Mouse (Mus musculus) splenic B cell, adult 2 months (primary cell): ENCODE results near the gene Ccl17.

Source experiments
- DNase-seq: peaks from one replicate; pipeline ENCODE4 v3.0.0-alpha.2; 2011; ENCODE audit warnings: low read depth, low spot score
- H3K27me3 ChIP-seq: 2 replicates; pipeline ENCODE4 v1.6.1; 2012; ENCODE audit warnings: mild to moderate bottlenecking, low read length, moderate library complexity, mixed read lengths; ENCODE audit not compliant: control insufficient read depth, poor library complexity, insufficient read depth, severe bottlenecking
- H3K36me3 ChIP-seq: 2 replicates; pipeline ENCODE4 v1.6.1; 2012; ENCODE audit warnings: mild to moderate bottlenecking, low read length, moderate library complexity, mixed read lengths; ENCODE audit not compliant: control insufficient read depth, poor library complexity, insufficient read depth, severe bottlenecking

Ccl17 gene

DNA sequence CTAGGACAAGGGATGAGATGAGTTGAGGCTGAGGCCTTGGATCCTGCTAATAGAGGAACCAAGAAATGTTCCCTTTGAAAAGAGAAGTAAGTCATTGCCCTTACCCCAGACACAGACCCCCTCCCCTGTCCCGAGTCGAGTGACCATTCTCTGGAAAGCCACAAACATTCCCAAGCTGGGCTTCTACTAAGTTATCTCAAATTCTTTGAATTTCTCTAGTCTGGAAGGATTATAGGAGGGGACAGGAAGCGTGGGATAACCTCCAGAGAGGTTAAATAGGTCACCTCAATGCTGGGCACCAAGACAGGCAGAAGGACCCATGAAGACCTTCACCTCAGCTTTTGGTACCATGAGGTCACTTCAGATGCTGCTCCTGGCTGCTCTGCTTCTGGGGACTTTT, at the start of gene Ccl17:
Ccl17 (plus strand) TSS at position 301 of the 400 bp plus-strand sequence.
- Histone ChIP-seq H3K36me3 (no peaks in the 10 kb centered on the region), H3K27me3 (no peaks in the 10 kb centered on the region)
- DNase-seq: no peak

DNA sequence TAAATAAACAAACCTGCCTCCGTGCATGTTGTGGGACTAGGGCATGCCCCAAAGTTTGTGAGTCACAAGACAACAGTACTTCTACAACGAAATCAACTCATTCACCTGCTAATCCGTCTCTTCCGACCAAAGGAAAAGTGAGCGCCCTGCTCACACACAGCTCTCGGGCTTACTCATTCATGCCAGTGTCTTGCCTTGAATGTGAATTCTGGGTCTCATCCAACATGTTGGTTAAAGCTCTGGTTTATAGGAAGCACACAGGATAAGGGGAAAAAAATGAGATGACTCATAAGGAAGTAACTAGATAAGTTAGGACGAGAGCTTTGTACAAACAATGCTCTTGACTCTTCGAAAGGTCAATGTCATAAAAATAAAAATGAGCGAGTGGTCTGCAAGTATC, 43.2 kb upstream of the Ccl17 start:
- Histone ChIP-seq H3K27me3 (0 out of 2 replicates have a peak, but pooled peaks cover 2% of the 10 kb centered on the region), H3K36me3 (no peaks in the 10 kb centered on the region)
- DNase-seq: no peak

GRCm38 (mm10) chr8:94770945-94771344, 39.3 kb upstream of the Ccl17 start:
- Histone ChIP-seq H3K27me3 (0 out of 2 replicates have a peak, but pooled peaks cover 2% of the 10 kb centered on the region), H3K36me3 (no peaks in the 10 kb centered on the region)
- DNase-seq: no peak

DNA sequence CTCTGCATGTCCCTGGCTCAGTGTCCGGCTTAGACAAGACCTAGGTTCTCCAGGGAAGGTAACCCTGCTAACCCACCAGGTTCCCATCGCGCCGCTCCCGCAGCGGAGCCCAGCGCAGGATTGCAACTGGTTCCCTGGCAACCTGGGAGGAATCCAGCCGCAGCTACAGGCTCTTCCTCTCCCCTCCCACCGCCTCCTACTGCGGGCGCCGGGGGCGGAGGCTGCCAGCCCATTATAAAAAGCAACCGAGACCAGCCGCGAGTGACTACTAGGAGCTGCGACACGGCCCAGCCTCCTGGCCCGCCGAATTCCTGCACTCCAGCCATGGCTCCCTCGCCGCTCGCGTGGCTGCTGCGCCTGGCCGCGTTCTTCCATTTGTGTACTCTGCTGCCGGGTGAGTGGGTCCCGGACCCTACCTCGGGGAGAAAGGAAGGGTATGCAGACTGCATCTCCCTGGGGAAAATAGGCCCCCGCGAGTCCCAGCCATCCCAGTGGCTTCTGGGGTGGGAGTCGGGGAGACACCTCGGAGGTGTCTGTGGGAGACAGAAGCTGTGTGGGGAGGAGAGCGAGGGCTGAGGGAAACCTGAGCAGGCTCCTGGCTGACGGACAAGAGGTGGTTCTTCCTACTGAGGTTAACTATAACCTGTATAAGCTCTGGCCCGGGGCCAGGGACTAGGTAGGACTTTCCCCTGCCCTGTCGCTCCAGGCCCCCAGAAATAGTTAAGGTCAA, 38.1 kb upstream of the Ccl17 start, which contains the start of gene Cx3cl1:
Cx3cl1 (plus strand) TSS at position 69 of the 730 bp plus-strand sequence.
- DNase-seq: no peak
- Histone ChIP-seq H3K27me3 (0 out of 2 replicates have a peak, but pooled peaks cover 2% of the 10 kb centered on the region), H3K36me3 (no peaks in the 10 kb centered on the region)

GRCm38 (mm10) chr8:94773048-94773447, 37.2 kb upstream of the Ccl17 start:
- Histone ChIP-seq H3K27me3 (0 out of 2 replicates have a peak, but pooled peaks cover under 1% of the 10 kb centered on the region), H3K36me3 (no peaks in the 10 kb centered on the region)
- DNase-seq: no peak

GRCm38 (mm10) chr8:94773700-94774171, 36.5 kb upstream of the Ccl17 start:
- no peaks in the 10 kb centered on the region for H3K36me3 ChIP-seq
- no peaks in the 10 kb centered on the region for H3K27me3 ChIP-seq
- no peak for DNase-seq

GRCm38 (mm10) chr8:94774601-94775000, 35.7 kb upstream of the Ccl17 start:
- Histone ChIP-seq H3K27me3 (no peaks in the 10 kb centered on the region), H3K36me3 (no peaks in the 10 kb centered on the region)
- DNase-seq: no peak

DNA sequence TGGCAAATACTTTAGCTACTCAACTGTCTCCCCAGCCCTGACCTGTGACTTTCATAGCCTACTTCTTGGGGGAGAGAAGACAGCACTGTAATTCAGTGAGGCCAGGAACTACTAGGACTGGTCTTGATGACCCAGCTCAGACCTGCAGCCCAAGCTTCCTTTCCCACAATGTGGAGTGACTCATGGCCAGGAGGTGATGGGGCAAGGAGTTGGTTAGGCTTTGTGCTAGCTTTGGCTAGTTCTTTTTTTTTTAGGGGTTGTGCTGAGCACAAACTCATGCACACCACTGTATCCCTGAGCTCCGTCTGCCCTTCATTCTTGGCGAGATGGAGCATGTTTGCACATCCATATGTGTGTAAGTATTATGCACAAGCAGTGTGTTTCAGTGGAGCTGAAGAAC, 33.9 kb upstream of the Ccl17 start:
- H3K36me3 ChIP-seq: no peaks in the 10 kb centered on the region
- no peak for DNase-seq
- no peaks in the 10 kb centered on the region for H3K27me3 ChIP-seq

- no peaks in the 10 kb centered on the region for H3K27me3 ChIP-seq
- H3K36me3 ChIP-seq: no peaks in the 10 kb centered on the region
- no peak for DNase-seq
These were observed 32.2 kb upstream of the Ccl17 start for GRCm38 (mm10) chr8:94778036-94778435.

- no peaks in the 10 kb centered on the region for H3K27me3 ChIP-seq
- H3K36me3 ChIP-seq: no peaks in the 10 kb centered on the region
- DNase-seq: peak; percentile 14
These were observed 31.8 kb upstream of the Ccl17 start for GRCm38 (mm10) chr8:94778473-94778872.

DNA sequence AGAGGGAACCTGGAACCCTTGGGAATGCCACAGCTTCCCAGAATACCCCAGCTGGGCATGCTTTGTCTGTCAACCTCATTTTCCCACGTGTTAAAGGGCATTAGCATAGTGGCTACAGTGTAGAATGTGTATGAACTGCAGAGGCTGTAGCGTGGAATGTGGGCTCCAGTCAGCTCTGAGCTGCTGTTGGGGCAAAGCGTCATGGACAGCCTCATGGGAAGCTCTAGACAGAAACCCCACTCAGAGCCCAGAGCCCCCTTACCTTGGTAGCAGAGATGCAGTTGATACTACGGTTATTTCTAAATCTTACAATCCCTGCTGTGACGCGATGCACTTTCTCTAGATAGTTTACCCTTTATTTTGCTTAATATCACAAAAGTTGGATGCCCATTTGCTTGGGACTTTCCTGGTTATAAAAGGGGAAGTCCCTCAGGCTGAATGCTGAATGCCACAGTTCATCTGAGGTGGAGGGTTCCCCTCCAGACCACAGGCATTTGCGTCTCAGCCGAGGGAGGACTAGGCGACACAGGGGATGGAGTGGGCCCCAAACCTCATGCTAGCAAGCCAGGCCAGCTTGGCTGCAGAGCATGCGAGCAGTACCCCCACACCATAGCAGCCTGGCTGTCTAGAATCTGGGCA, 31.2 kb upstream of the Ccl17 start:
- DNase-seq: peak; percentile 60
- Histone ChIP-seq H3K36me3 (no peaks in the 10 kb centered on the region), H3K27me3 (no peaks in the 10 kb centered on the region)

DNA sequence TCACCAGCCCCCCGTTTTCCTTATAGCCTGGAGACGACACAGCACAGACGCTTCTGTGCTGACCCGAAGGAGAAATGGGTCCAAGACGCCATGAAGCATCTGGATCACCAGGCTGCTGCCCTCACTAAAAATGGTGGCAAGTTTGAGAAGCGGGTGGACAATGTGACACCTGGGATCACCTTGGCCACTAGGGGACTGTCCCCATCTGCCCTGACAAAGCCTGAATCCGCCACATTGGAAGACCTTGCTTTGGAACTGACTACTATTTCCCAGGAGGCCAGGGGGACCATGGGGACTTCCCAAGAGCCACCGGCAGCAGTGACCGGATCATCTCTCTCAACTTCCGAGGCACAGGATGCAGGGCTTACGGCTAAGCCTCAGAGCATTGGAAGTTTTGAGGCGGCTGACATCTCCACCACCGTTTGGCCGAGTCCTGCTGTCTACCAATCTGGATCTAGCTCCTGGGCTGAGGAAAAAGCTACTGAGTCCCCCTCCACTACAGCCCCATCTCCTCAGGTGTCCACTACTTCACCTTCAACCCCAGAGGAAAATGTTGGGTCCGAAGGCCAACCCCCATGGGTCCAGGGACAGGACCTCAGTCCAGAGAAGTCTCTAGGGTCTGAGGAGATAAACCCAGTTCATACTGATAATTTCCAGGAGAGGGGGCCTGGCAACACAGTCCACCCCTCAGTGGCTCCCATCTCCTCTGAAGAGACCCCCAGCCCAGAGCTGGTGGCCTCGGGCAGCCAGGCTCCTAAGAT, 30.5 kb upstream of the Ccl17 start:
- no peaks in the 10 kb centered on the region for H3K27me3 ChIP-seq
- DNase-seq: no peak
- no peaks in the 10 kb centered on the region for H3K36me3 ChIP-seq

- no peaks in the 10 kb centered on the region for H3K27me3 ChIP-seq
- no peak for DNase-seq
- H3K36me3 ChIP-seq: no peaks in the 10 kb centered on the region
These were observed 29.6 kb upstream of the Ccl17 start for GRCm38 (mm10) chr8:94780491-94781154.

DNA sequence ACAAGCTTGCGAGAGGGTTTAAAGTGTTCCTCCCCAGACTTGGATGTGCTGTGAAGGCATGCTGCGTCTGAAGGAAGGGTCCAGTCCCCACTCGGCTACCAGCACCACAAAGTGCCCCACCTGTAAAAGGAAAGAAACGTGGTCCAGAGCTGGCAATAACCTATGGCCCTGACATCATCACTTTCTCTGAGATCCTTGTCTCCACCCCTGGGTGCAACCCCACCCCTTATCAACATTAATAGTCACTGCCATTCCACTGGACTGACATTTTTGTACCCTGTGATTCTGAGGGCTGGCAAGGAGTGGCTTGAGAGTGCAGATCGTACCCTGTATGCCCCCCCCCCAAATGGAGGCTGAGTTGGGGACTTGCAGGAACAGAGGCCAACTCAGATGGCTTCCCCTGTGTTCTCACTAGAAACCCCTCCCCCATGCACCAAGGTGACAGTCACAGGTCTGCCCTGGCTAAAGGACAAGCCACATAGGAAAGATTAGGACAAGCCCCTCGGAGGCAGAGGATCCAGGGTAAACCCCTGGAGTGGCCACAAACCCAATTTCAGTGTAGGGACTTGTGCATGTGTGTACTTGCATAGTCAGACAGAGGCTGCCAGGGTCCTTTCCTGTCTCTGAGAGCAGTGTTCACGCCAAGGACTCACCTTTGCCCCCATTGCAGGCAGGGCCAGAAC, 29.0 kb upstream of the Ccl17 start:
- no peak for DNase-seq
- no peaks in the 10 kb centered on the region for H3K36me3 ChIP-seq

More for the DNA sequence above, 29.0 kb upstream of the Ccl17 start:
- no peaks in the 10 kb centered on the region for H3K27me3 ChIP-seq
